Mouse (Mus musculus): ENCODE measurements at regions not wholly inside any gene's neighbourhood (a gene's known extent, or its start where the extent isn't known, plus 50 kb on each side); places are given as distances from the start of the nearest gene placed in this dataset.
A peak's percentile ranks its signal among the peaks of the same experiment; 100 is the strongest.

- no peak overlapping the region for H3K27ac ChIP-seq (replicated peaks)
- WGBS = 18% methylated on average over 7 of the region's 7 CpGs
- ATAC-seq (ENCODE audit: low FRiP score) = no peak
Measured at GRCm38 (mm10) chr3:81583387-81584027, 348.9 kb upstream of the Ctso start.

GRCm38 (mm10) chr3:81589109-81589508, 343.3 kb upstream of the Ctso start:
- no peak overlapping the region for H3K9ac ChIP-seq (replicated peaks)
- 88% methylated on average over 3 of the region's 3 CpGs for WGBS
- H3K4me2 ChIP-seq = no peak overlapping the region
- no peaks in the 10 kb centered on the region for H3K27me3 ChIP-seq (replicated peaks)
- no peaks in the 10 kb centered on the region for H3K4me1 ChIP-seq
- no peak for ATAC-seq (ENCODE audit: low FRiP score)
- H3K36me3 ChIP-seq = no peaks in the 10 kb centered on the region
- no peak overlapping the region for H3K27ac ChIP-seq (replicated peaks)
- H3K4me3 ChIP-seq (replicated peaks) = no peak overlapping the region
- no peaks in the 10 kb centered on the region for H3K9me3 ChIP-seq (replicated peaks)

More at GRCm38 (mm10) chr3:81583387-81584027, 348.9 kb upstream of the Ctso start:
- Histone ChIP-seq H3K4me3 (replicated peaks) (no peak overlapping the region), H3K9ac (replicated peaks) (no peak overlapping the region), H3K27me3 (replicated peaks) (no peaks in the 10 kb centered on the region), H3K9me3 (replicated peaks) (no peaks in the 10 kb centered on the region), H3K36me3 (no peaks in the 10 kb centered on the region), H3K4me1 (no peaks in the 10 kb centered on the region), H3K4me2 (no peak overlapping the region)

DNA sequence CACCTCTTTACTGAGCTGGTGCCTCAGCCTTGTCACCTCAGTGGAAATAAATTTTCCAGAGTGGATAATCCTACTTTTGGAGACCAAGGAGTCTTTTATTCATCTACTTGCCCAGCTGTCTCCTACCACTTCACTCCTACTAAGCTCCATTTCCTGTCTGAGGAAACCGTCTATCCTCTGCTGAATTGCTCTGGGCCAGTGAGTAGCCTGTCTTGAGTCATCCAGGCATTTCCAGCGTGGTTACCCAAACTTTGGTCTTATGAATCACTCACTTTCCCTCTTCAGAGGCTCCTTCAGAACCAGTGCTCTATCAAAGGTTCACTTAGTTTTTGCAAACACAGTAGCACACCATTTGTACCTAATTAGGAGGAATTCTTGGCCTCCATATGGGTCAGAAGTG, 303.2 kb upstream of the Ctso start:
- no peaks in the 10 kb centered on the region for H3K36me3 ChIP-seq
- no peak overlapping the region for H3K9ac ChIP-seq (replicated peaks)
- H3K4me1 ChIP-seq = no peaks in the 10 kb centered on the region
- H3K4me2 ChIP-seq = no peak overlapping the region
- no peak overlapping the region for H3K4me3 ChIP-seq (replicated peaks)
- no peaks in the 10 kb centered on the region for H3K27me3 ChIP-seq (replicated peaks)
- H3K9me3 ChIP-seq (replicated peaks) = no peaks in the 10 kb centered on the region
- WGBS = 65% methylated on average over 2 of the region's 2 CpGs
- H3K27ac ChIP-seq (replicated peaks) = no peak overlapping the region
- ATAC-seq (ENCODE audit: low FRiP score) = no peak

- no peak overlapping the region for H3K4me2 ChIP-seq
- H3K27ac ChIP-seq (replicated peaks) = no peak overlapping the region
- H3K9me3 ChIP-seq (replicated peaks) = no peaks in the 10 kb centered on the region
- no peak overlapping the region for H3K4me3 ChIP-seq (replicated peaks)
- no peak overlapping the region for H3K9ac ChIP-seq (replicated peaks)
- WGBS = 9% methylated on average over 3 of the region's 3 CpGs
- no peaks in the 10 kb centered on the region for H3K4me1 ChIP-seq
- H3K27me3 ChIP-seq (replicated peaks) = no peaks in the 10 kb centered on the region
- ATAC-seq (ENCODE audit: low FRiP score) = no peak
- H3K36me3 ChIP-seq = no peaks in the 10 kb centered on the region
Measured at GRCm38 (mm10) chr3:81658490-81658889, 273.9 kb upstream of the Ctso start.

DNA sequence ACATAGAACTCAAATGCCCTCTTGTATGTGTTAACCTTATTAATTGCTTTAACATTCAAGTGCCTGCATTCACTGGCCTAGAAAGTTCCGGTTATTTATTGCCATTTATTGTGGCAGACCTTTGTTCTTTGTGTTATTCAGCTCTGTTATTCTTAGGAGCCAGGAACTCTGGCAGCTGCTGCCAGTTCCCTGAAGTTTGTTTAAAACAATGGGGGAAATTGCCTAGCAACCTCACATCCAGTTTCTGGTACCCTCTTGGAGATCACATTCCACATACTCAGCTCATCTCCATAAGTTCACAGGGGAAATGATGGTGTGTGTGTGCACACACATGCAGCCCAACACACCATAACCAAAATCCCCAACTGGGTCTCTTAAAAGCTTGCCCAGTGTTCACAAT, 270.8 kb upstream of the Ctso start:
- H3K36me3 ChIP-seq = no peaks in the 10 kb centered on the region
- no peaks in the 10 kb centered on the region for H3K27me3 ChIP-seq (replicated peaks)
- no peak overlapping the region for H3K4me3 ChIP-seq (replicated peaks)
- 3% methylated on average over 1 of the region's 1 CpGs for WGBS
- no peak overlapping the region for H3K27ac ChIP-seq (replicated peaks)
- ATAC-seq (ENCODE audit: low FRiP score) = no peak
- H3K9ac ChIP-seq (replicated peaks) = no peak overlapping the region
- no peaks in the 10 kb centered on the region for H3K9me3 ChIP-seq (replicated peaks)
- no peaks in the 10 kb centered on the region for H3K4me1 ChIP-seq
- no peak overlapping the region for H3K4me2 ChIP-seq

GRCm38 (mm10) chr3:81666262-81666661, 266.1 kb upstream of the Ctso start:
- 41% methylated on average over 2 of the region's 2 CpGs for whole genome bisulfite sequencing
- H3K4me1 ChIP-seq = no peaks in the 10 kb centered on the region
- H3K27ac ChIP-seq (replicated peaks) = no peak overlapping the region
- H3K9me3 ChIP-seq (replicated peaks) = no peaks in the 10 kb centered on the region
- no peak overlapping the region for H3K9ac ChIP-seq (replicated peaks)
- H3K4me2 ChIP-seq = no peak overlapping the region
- no peaks in the 10 kb centered on the region for H3K36me3 ChIP-seq
- no peak overlapping the region for H3K4me3 ChIP-seq (replicated peaks)
- ATAC-seq (ENCODE audit: low FRiP score) = no peak
- no peaks in the 10 kb centered on the region for H3K27me3 ChIP-seq (replicated peaks)

- Histone ChIP-seq H3K9ac (replicated peaks) (no peak overlapping the region), H3K4me3 (replicated peaks) (no peak overlapping the region), H3K4me1 (no peaks in the 10 kb centered on the region), H3K36me3 (no peaks in the 10 kb centered on the region), H3K27ac (replicated peaks) (no peak overlapping the region), H3K4me2 (no peak overlapping the region), H3K9me3 (replicated peaks) (no peaks in the 10 kb centered on the region), H3K27me3 (replicated peaks) (no peaks in the 10 kb centered on the region)
- ATAC-seq (ENCODE audit: low FRiP score) = no peak
- WGBS = 71% methylated on average over 1 of the region's 1 CpGs
Measured at GRCm38 (mm10) chr3:81676570-81676969, 255.8 kb upstream of the Ctso start.

- 75% methylated on average over 1 of the region's 1 CpGs for WGBS
Measured at GRCm38 (mm10) chr3:81701974-81702697, 230.3 kb upstream of the Ctso start.

DNA sequence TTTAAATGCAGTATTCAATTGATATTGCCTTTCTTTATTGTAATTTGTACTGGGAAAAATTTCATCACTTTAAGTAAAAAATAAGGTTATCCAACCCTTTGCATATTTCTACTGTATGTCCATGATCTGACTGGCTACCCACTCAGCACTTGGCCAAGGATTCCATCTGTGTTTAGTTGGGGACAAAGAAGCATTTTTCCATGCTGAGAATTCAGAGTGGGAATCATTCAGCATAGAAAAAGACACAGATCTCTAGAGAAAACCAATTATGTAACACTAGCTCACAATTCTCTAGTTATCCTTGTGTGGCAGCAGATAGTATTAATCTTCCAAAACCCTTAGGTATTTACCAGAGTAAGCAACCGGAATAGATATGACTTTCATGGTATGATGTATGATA, 213.5 kb upstream of the Ctso start:
- Histone ChIP-seq H3K27me3 (replicated peaks) (no peaks in the 10 kb centered on the region), H3K4me2 (no peak overlapping the region), H3K4me3 (replicated peaks) (no peak overlapping the region), H3K4me1 (no peaks in the 10 kb centered on the region), H3K9ac (replicated peaks) (no peak overlapping the region), H3K9me3 (replicated peaks) (no peaks in the 10 kb centered on the region), H3K36me3 (no peaks in the 10 kb centered on the region), H3K27ac (replicated peaks) (no peak overlapping the region)
- no peak for ATAC-seq (ENCODE audit: low FRiP score)
- 85% methylated on average over 1 of the region's 1 CpGs for WGBS

More at GRCm38 (mm10) chr3:81701974-81702697, 230.3 kb upstream of the Ctso start:
- Histone ChIP-seq H3K4me3 (replicated peaks) (no peak overlapping the region), H3K9me3 (replicated peaks) (no peaks in the 10 kb centered on the region), H3K27me3 (replicated peaks) (no peaks in the 10 kb centered on the region), H3K4me2 (no peak overlapping the region), H3K4me1 (no peaks in the 10 kb centered on the region), H3K9ac (replicated peaks) (no peak overlapping the region), H3K27ac (replicated peaks) (no peak overlapping the region), H3K36me3 (no peaks in the 10 kb centered on the region)
- ATAC-seq (ENCODE audit: low FRiP score) = no peak

DNA sequence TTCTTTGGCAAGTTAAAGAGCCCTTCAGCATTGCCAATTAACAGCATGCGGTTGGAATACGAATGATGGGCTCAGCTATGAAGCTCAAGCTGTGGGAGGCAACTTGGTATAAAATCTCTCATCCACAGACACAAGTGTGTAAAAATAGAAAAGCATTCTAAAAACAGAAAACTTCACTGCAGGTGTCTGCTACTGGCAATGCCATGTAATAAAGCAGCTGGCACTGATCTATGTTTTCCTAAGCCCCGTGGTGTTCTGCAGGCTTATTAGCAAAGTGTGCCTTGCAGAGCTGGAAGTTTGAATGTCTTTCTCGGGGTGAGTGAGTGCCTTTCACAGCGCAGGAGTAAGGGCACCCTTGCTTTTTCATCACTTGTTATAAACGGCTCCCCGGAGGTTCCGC, 196.9 kb upstream of the Ctso start:
- H3K9me3 ChIP-seq (replicated peaks) = no peaks in the 10 kb centered on the region
- H3K27ac ChIP-seq (replicated peaks) = no peak overlapping the region
- peak; percentile 65 for ATAC-seq (ENCODE audit: low FRiP score)
- no peak overlapping the region for H3K4me3 ChIP-seq (replicated peaks)
- 59% methylated on average over 8 of the region's 8 CpGs for WGBS
- H3K9ac ChIP-seq (replicated peaks) = no peak overlapping the region
- no peaks in the 10 kb centered on the region for H3K36me3 ChIP-seq
- H3K4me1 ChIP-seq = no peaks in the 10 kb centered on the region
- no peak overlapping the region for H3K4me2 ChIP-seq
- no peaks in the 10 kb centered on the region for H3K27me3 ChIP-seq (replicated peaks)

- H3K36me3 ChIP-seq = no peaks in the 10 kb centered on the region
- no peak overlapping the region for H3K4me2 ChIP-seq
- ATAC-seq (ENCODE audit: low FRiP score) = no peak
- H3K9me3 ChIP-seq (replicated peaks) = no peaks in the 10 kb centered on the region
- no peaks in the 10 kb centered on the region for H3K27me3 ChIP-seq (replicated peaks)
- H3K27ac ChIP-seq (replicated peaks) = no peak overlapping the region
- H3K4me1 ChIP-seq = no peaks in the 10 kb centered on the region
- no peak overlapping the region for H3K9ac ChIP-seq (replicated peaks)
- no peak overlapping the region for H3K4me3 ChIP-seq (replicated peaks)
Measured at GRCm38 (mm10) chr3:81736838-81737237, 195.6 kb upstream of the Ctso start.

GRCm38 (mm10) chr3:81742124-81742523, 190.3 kb upstream of the Ctso start:
- Histone ChIP-seq H3K27ac (replicated peaks) (no peak overlapping the region), H3K27me3 (replicated peaks) (no peaks in the 10 kb centered on the region), H3K4me3 (replicated peaks) (no peak overlapping the region), H3K9me3 (replicated peaks) (no peaks in the 10 kb centered on the region), H3K4me1 (no peaks in the 10 kb centered on the region), H3K4me2 (no peak overlapping the region), H3K9ac (replicated peaks) (no peak overlapping the region), H3K36me3 (no peaks in the 10 kb centered on the region)
- 39% methylated on average over 5 of the region's 5 CpGs for WGBS
- no peak for ATAC-seq (ENCODE audit: low FRiP score)
